ENCODE assay signal across 17 mouse cellular contexts in the genomic region with DNA sequence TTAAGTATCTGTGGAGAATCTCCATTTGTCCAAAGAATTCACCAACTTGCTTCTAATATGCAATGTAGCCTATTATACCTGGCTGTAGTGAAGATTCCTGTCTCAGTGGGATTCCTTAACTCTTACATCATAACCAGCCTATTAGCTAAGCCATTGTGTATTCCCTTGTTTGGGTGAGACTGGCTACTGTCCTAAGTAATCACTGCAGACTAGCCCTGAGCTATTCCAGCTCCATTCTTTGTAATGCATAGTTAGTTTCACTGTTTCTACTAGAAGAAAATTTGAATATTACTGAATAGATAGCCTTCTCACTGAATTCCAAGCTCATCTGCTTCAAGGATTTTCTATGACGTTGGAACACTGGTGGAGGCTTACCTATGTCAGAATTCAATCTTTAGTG. TPM values are rescaled to one million over a fixed set of nuclear protein-coding genes. Genes with fewer than 3 reads are reported as not detected.
DNase-seq lines count a peak whose midpoint lies in the region.
"Had no signal": no experiment of that assay in that cellular context is flagged by ENCODE, and none has a peak within 500 bp of the region (broad histone marks: within the 10 kb centered on the region; RNA-seq: fewer than 3 reads in every experiment).

No protein-coding gene starts in this region.

- intact Hi-C loops in heart, postnatal 25 days (cut with DNase I) = no loop called here

- DNase-seq in ES-CJ7 (ENCODE audit: low read depth, low spot score) (peak; percentile 46), R1 (ENCODE audit: low read depth, low spot score) (peak; percentile 71), ZHBTc4 (ENCODE audit: low read depth, low spot score) (peak; percentile 72), liver (no peak)
- DNase-seq in Muller cell, postnatal 12 days (ENCODE audit: inconsistent ontology term) = peak; percentile 51
- DNase-seq in heart, postnatal 25 days (ENCODE audit: low spot score) = no peak
- no peak for DNase-seq in right cerebral cortex, adult 18-20 months
- DNase-seq in frontal cortex, postnatal 25 days (ENCODE audit: low spot score in 2 of 2) = no peak
- DNase-seq: adrenal gland, postnatal 10 days; adrenal gland, postnatal 14 days; B cell, adult 2 months; cerebellum, adult 11 months; cerebellum, adult 11-12 months; cerebellum, adult 18-20 months; cerebellum, adult 2 months; cerebellum, adult 8-10 months; cerebellum, adult 9-10 months had no signal

RNA-seq across cellular contexts. Expression of a gene that starts 32.6 kb away (rescaled TPM):
- total RNA-seq in heart, postnatal 25 days (2021) = under 1 TPM; 0.39 to 0.45 TPM

Comparison
In these comparisons a context has a peak if more than half of its experiments do, and no peak if none do; other contexts are left out.
1. DNase-seq: peak in ES-CJ7 (single experiment), Muller cell, postnatal 12 days (single experiment), R1 (single experiment) and ZHBTc4 (single experiment); none in heart, postnatal 25 days (single experiment), liver (single experiment), right cerebral cortex, adult 18-20 months (single experiment) and frontal cortex, postnatal 25 days (0 of 2).